27 mouse cellular contexts compared by ENCODE assay signal in the genomic region with DNA sequence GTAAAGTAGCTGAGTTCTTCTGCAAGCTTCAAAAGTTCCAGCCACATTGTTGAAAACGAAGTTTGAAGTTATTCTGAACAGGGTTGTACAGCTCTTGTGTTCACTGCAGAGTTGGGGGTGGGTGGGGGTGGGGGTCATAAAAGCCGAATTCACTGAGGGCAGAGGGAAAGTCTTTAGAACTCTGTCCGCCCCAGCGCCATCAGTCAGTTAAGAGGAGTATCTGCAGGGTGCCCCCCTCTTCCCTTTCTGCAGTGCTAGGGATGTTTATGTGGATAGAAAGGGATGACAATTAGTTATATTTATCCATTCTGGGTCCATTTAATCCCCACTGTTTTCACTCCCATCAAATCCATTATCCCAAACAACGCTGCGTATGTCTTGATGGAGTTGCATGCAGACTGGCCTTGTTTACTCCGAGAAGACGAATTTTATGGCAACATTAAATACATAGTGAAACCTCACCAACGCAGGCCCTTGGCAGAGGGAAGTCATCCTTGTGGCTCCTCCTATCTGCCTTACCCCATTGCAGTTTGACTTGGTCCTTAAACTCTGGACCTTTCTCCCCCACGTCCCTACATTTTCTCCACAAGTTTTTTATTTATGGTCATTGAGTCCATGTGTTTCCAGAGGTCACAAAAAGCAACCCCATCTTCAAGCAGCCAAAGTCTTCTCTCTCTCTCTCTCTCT.
DNase-seq lines count a peak whose midpoint lies in the region; ATAC-seq and TF ChIP-seq lines count a peak whose summit lies in the region.
"Had no signal": no experiment of that assay in that cellular context is flagged by ENCODE, and none has a peak within 500 bp of the region (broad histone marks: within the 10 kb centered on the region; RNA-seq: fewer than 3 reads in every experiment).

No protein-coding gene starts in this region.

- no peaks in the 10 kb centered on the region for H3K9me3 ChIP-seq in forebrain, embryonic 10.5 days
- H3K9me3 ChIP-seq in forebrain, embryonic 14.5 days (replicated peaks; ENCODE audit: control insufficient read depth, low read length): no peaks in the 10 kb centered on the region
- no peaks in the 10 kb centered on the region for H3K9me3 ChIP-seq in kidney, embryonic 15.5 days (replicated peaks)
- H3K9me3 ChIP-seq in limb, embryonic 12.5 days: no peaks in the 10 kb centered on the region
- H3K9me3 ChIP-seq: heart, embryonic 12.5 days; liver, embryonic 12.5 days; midbrain, embryonic 13.5 days had no signal

- H3K36me3 ChIP-seq in forebrain, embryonic 10.5 days (replicated peaks): no peaks in the 10 kb centered on the region
- H3K36me3 ChIP-seq in forebrain, embryonic 14.5 days (ENCODE audit: control insufficient read depth, insufficient read depth, low read length): no peaks in the 10 kb centered on the region
- H3K36me3 ChIP-seq in kidney, embryonic 15.5 days: no peaks in the 10 kb centered on the region
- H3K36me3 ChIP-seq in limb, embryonic 12.5 days: no peaks in the 10 kb centered on the region
- H3K36me3 ChIP-seq: heart, embryonic 12.5 days; liver, embryonic 12.5 days; midbrain, embryonic 13.5 days had no signal

- no peak overlapping the region for H3K4me3 ChIP-seq in forebrain, embryonic 10.5 days
- H3K4me3 ChIP-seq in forebrain, embryonic 14.5 days (ENCODE audit: low read depth, low read length): no peak overlapping the region
- H3K4me3 ChIP-seq in kidney, embryonic 15.5 days (replicated peaks): no peak overlapping the region
- no peak overlapping the region for H3K4me3 ChIP-seq in limb, embryonic 12.5 days (replicated peaks)
- H3K4me3 ChIP-seq: heart, embryonic 12.5 days; liver, embryonic 12.5 days; midbrain, embryonic 13.5 days had no signal

- H3K4me2 ChIP-seq in forebrain, embryonic 14.5 days (ENCODE audit: low read length): no peak overlapping the region
- H3K4me2 ChIP-seq in kidney, embryonic 15.5 days: no peak overlapping the region
- peak overlapping the region; percentile 10; the same call in 1 of the 2 replicates for H3K4me2 ChIP-seq in limb, embryonic 12.5 days
- H3K4me2 ChIP-seq: heart, embryonic 12.5 days; hindbrain, embryonic 14.5 days; liver, embryonic 12.5 days; midbrain, embryonic 13.5 days had no signal

- no peak for ATAC-seq in forebrain, embryonic 14.5 days
- ATAC-seq in kidney, embryonic 15.5 days (replicated peaks; ENCODE audit: low FRiP score): no peak
- ATAC-seq in limb, embryonic 12.5 days (ENCODE audit: insufficient number of reproducible peaks, insufficient read depth, low FRiP score, low TSS enrichment, low read depth): no peak
- ATAC-seq: inflammation-experienced regulatory T-cells, adult 6 months; liver, embryonic 12.5 days; liver, postnatal 0 days; Patski had no signal

- H3K27ac ChIP-seq in forebrain, embryonic 10.5 days: peak overlapping the region; percentile 21; the same call in 1 of the 2 replicates
- H3K27ac ChIP-seq in forebrain, embryonic 14.5 days (ENCODE audit: low read depth, low read length): no peak overlapping the region
- H3K27ac ChIP-seq in kidney, embryonic 15.5 days: peak overlapping the region; percentile 38
- no peak overlapping the region for H3K27ac ChIP-seq in limb, embryonic 12.5 days
- H3K27ac ChIP-seq: hindbrain, embryonic 14.5 days; liver, embryonic 12.5 days; midbrain, embryonic 13.5 days had no signal

- DNase-seq in forebrain, embryonic 10.5 days (ENCODE audit: extremely low spot score, low spot score): no peak
- DNase-seq in forebrain, embryonic 14.5 days (ENCODE audit: low spot score): no peak
- DNase-seq in kidney, adult 8-10 months: no peak
- peak; percentile 18 for DNase-seq in brain, embryonic 14.5 days (ENCODE audit: low read depth)
- DNase-seq in ovary, postnatal 36 days (ENCODE audit: low spot score): no peak
- DNase-seq in adipocyte (ENCODE audit: low spot score): no peak
- DNase-seq: adrenal gland, postnatal 14 days; cerebellum, adult 11-12 months; cerebellum, adult 9-11 months; gastrocnemius, postnatal 25 days; heart, adult 18-20 months; heart, postnatal 4 days; kidney, adult 11 months; kidney, postnatal 10 days; liver, postnatal 0 days; lung, postnatal 36 days; right cerebral cortex, postnatal 4 days; thymus, adult 2 months; thymus, postnatal 4 days had no signal

- WGBS in forebrain, embryonic 10.5 days: 31% methylated on average over 10 of the region's 10 CpGs
- WGBS in forebrain, embryonic 14.5 days: 12% methylated on average over 10 of the region's 10 CpGs
- 21% methylated on average over 10 of the region's 10 CpGs for WGBS in kidney, embryonic 15.5 days
- WGBS in limb, embryonic 12.5 days: 20% methylated on average over 10 of the region's 10 CpGs

- H3K27me3 ChIP-seq in forebrain, embryonic 10.5 days (ENCODE audit: poor library complexity, severe bottlenecking): peaks cover 27% of the 10 kb centered on the region
- 0 out of 2 replicates have a peak, but pooled peaks cover 2% of the 10 kb centered on the region for H3K27me3 ChIP-seq in forebrain, embryonic 14.5 days (replicated peaks; ENCODE audit: control insufficient read depth, insufficient read depth, low read length)
- H3K27me3 ChIP-seq in kidney, embryonic 15.5 days: no peaks in the 10 kb centered on the region
- peaks cover 54% of the 10 kb centered on the region for H3K27me3 ChIP-seq in limb, embryonic 12.5 days

- TF ChIP-seq CTCF in brain, embryonic 14.5 days (IDR thresholded peaks at IDR 0.05; ENCODE audit: borderline replicate concordance, extremely low read depth, insufficient read depth, insufficient read length): no peak

- H3K9ac ChIP-seq in forebrain, embryonic 14.5 days (ENCODE audit: low read length): no peak overlapping the region
- H3K9ac ChIP-seq in kidney, embryonic 15.5 days: no peak overlapping the region
- no peak overlapping the region for H3K9ac ChIP-seq in limb, embryonic 12.5 days (replicated peaks)
- H3K9ac ChIP-seq: heart, embryonic 12.5 days; hindbrain, embryonic 14.5 days; liver, embryonic 12.5 days; liver, postnatal 0 days; midbrain, embryonic 13.5 days had no signal

- no peak for TF ChIP-seq POLR2A in brain, embryonic 14.5 days (IDR thresholded peaks at IDR 0.05; ENCODE audit: borderline replicate concordance, extremely low read depth, insufficient read depth, insufficient read length, poor library complexity, severe bottlenecking)

- H3K4me1 ChIP-seq in forebrain, embryonic 10.5 days: peaks cover 59% of the 10 kb centered on the region
- H3K4me1 ChIP-seq in forebrain, embryonic 14.5 days (ENCODE audit: control insufficient read depth, insufficient read depth, low read length): peaks cover 27% of the 10 kb centered on the region
- H3K4me1 ChIP-seq in kidney, embryonic 15.5 days: peaks cover 35% of the 10 kb centered on the region
- H3K4me1 ChIP-seq in limb, embryonic 12.5 days (replicated peaks): peaks cover 31% of the 10 kb centered on the region
- H3K4me1 ChIP-seq: liver, embryonic 12.5 days had no signal

Comparison
In these comparisons a context has a peak if more than half of its experiments do, and no peak if none do; other contexts are left out.
1. H3K27ac ChIP-seq: peak in forebrain, embryonic 10.5 days (single experiment) and kidney, embryonic 15.5 days (single experiment); none in forebrain, embryonic 14.5 days (single experiment) and limb, embryonic 12.5 days (single experiment).